Mouse (Mus musculus): ENCODE data around the gene Urah. TPM values are rescaled to one million over a fixed set of nuclear protein-coding genes. Genes with fewer than 3 reads are reported as not detected.

Urah gene
- 1 to 10 TPM; 3.9 to 5.9 TPM for total RNA-seq (2021)
- long read RNA-seq, experiment 1, partial matches to known transcripts: 0 of 4 reads
- long read RNA-seq, experiment 1, other reads (novel, unspliced or antisense): 0 of 4 reads
- long read RNA-seq, experiment 2: 0 reads

- no peak for TF ChIP-seq CTCF (IDR thresholded peaks at IDR 0.05)
- no peak for DNase-seq (ENCODE audit: extremely low spot score in 1 of 2, low spot score in 2 of 2)
- Histone ChIP-seq H3K4me3 (no peak within 1 kb of the TSS), H3K27ac (peak within 1 kb of the TSS; percentile 77)
- intact Hi-C loops (cut with DNase I): no loop called here
Measured at GRCm38 (mm10) chr7:140834968-140835757, at the start of gene Urah. Gene Urah (plus strand): TSS chr7:140835018.

GRCm38 (mm10) chr7:140787406-140788052 lies 47.3 kb upstream of the Urah start, which contains the start of gene Syce1:
Gene Syce1 (minus strand): TSS chr7:140787852.
- Histone ChIP-seq H3K4me3 (no peak within 1 kb of the TSS), H3K27ac (no peak within 1 kb of the TSS)
- intact Hi-C loops (cut with DNase I): no loop called here
- DNase-seq (ENCODE audit: extremely low spot score in 1 of 2, low spot score in 2 of 2): no peak
- no peak for TF ChIP-seq CTCF (IDR thresholded peaks at IDR 0.05)

GRCm38 (mm10) chr7:140788053-140788435 lies 46.8 kb upstream of the Urah start:
- H3K27ac ChIP-seq: no peak overlapping the region
- H3K4me3 ChIP-seq: no peak overlapping the region
- intact Hi-C loops (cut with DNase I): no loop called here
- no peak for DNase-seq (ENCODE audit: extremely low spot score in 1 of 2, low spot score in 2 of 2)
- TF ChIP-seq CTCF (IDR thresholded peaks at IDR 0.05): no peak

- H3K4me3 ChIP-seq: no peak overlapping the region
- TF ChIP-seq CTCF (IDR thresholded peaks at IDR 0.05): no peak
- H3K27ac ChIP-seq: no peak overlapping the region
- no peak for DNase-seq (ENCODE audit: extremely low spot score in 1 of 2, low spot score in 2 of 2)
- intact Hi-C loops (cut with DNase I): no loop called here
Measured at GRCm38 (mm10) chr7:140793541-140793940, 41.3 kb upstream of the Urah start.

- DNase-seq (ENCODE audit: extremely low spot score in 1 of 2, low spot score in 2 of 2): no peak
- no peak for TF ChIP-seq CTCF (IDR thresholded peaks at IDR 0.05)
- Histone ChIP-seq H3K27ac (no peak overlapping the region), H3K4me3 (no peak overlapping the region)
- intact Hi-C loops (cut with DNase I): no loop called here
Measured at GRCm38 (mm10) chr7:140797619-140798018, 37.2 kb upstream of the Urah start.

- Histone ChIP-seq H3K4me3 (no peak overlapping the region), H3K27ac (no peak overlapping the region)
- intact Hi-C loops (cut with DNase I): no loop called here
- TF ChIP-seq CTCF (IDR thresholded peaks at IDR 0.05): no peak
- DNase-seq (ENCODE audit: extremely low spot score in 1 of 2, low spot score in 2 of 2): no peak
Measured at GRCm38 (mm10) chr7:140798212-140798611, 36.6 kb upstream of the Urah start.

- no peak overlapping the region for H3K27ac ChIP-seq
- no peak overlapping the region for H3K4me3 ChIP-seq
- no peak for DNase-seq (ENCODE audit: extremely low spot score in 1 of 2, low spot score in 2 of 2)
- intact Hi-C loops (cut with DNase I): loop anchor here (10.0 kb wide), 1 partner anchor 618 kb away; no protein-coding TSS in a partner anchor
- TF ChIP-seq CTCF (IDR thresholded peaks at IDR 0.05): no peak
Measured at GRCm38 (mm10) chr7:140802629-140803028, 32.2 kb upstream of the Urah start.

GRCm38 (mm10) chr7:140805704-140806103 lies 29.1 kb upstream of the Urah start:
- DNase-seq (ENCODE audit: extremely low spot score in 1 of 2, low spot score in 2 of 2): peak; percentile 52 to 59
- no peak overlapping the region for H3K4me3 ChIP-seq
- intact Hi-C loops (cut with DNase I): loop anchor here (5.0 to 10.0 kb wide), 2 partner anchors 621 to 653 kb away; partner anchors contain the start of gene Sprn
- H3K27ac ChIP-seq: no peak overlapping the region
- TF ChIP-seq CTCF (IDR thresholded peaks at IDR 0.05): peak; percentile 81

GRCm38 (mm10) chr7:140810496-140810895 lies 24.3 kb upstream of the Urah start:
- intact Hi-C loops (cut with DNase I): no loop called here
- Histone ChIP-seq H3K4me3 (no peak overlapping the region), H3K27ac (no peak overlapping the region)
- TF ChIP-seq CTCF (IDR thresholded peaks at IDR 0.05): peak; percentile 23; the same call in 1 of the 2 replicates
- DNase-seq (ENCODE audit: extremely low spot score in 1 of 2, low spot score in 2 of 2): no peak

GRCm38 (mm10) chr7:140811714-140812113 lies 23.1 kb upstream of the Urah start:
- no peak for DNase-seq (ENCODE audit: extremely low spot score in 1 of 2, low spot score in 2 of 2)

GRCm38 (mm10) chr7:140812850-140813249 lies 22.0 kb upstream of the Urah start:
- no peak for DNase-seq (ENCODE audit: extremely low spot score in 1 of 2, low spot score in 2 of 2)
- H3K4me3 ChIP-seq: no peak overlapping the region

More at GRCm38 (mm10) chr7:140811714-140812113, 23.1 kb upstream of the Urah start:
- intact Hi-C loops (cut with DNase I): no loop called here
- H3K27ac ChIP-seq: peak overlapping the region; percentile 40; the same call in 1 of the 2 replicates
- no peak overlapping the region for H3K4me3 ChIP-seq
- TF ChIP-seq CTCF (IDR thresholded peaks at IDR 0.05): no peak

GRCm38 (mm10) chr7:140820173-140820572 lies 14.6 kb upstream of the Urah start:
- Histone ChIP-seq H3K4me3 (no peak overlapping the region), H3K27ac (no peak overlapping the region)
- DNase-seq (ENCODE audit: extremely low spot score in 1 of 2, low spot score in 2 of 2): no peak
- no peak for TF ChIP-seq CTCF (IDR thresholded peaks at IDR 0.05)
- intact Hi-C loops (cut with DNase I): no loop called here

More at GRCm38 (mm10) chr7:140812850-140813249, 22.0 kb upstream of the Urah start:
- intact Hi-C loops (cut with DNase I): no loop called here
- no peak for TF ChIP-seq CTCF (IDR thresholded peaks at IDR 0.05)
- H3K27ac ChIP-seq: no peak overlapping the region

All from left cerebral cortex, adult 2 months (tissue).